Mouse (Mus musculus) ES-E14 (cell line): Measurements from ENCODE around the gene Ktn1. TPM values are rescaled to one million over a fixed set of nuclear protein-coding genes. Genes with fewer than 3 reads are reported as not detected.

Experiments
- DNase-seq: peaks from one replicate; pipeline ENCODE4 v3.0.0-alpha.2; 2013; ENCODE audit warnings: low read depth, low spot score
- H3K27ac ChIP-seq: 2 replicates; pipeline ENCODE4 v1.5.1; 2012; ENCODE audit warnings: low read depth, mild to moderate bottlenecking, low read length, moderate library complexity, mixed read lengths; ENCODE audit not compliant: poor library complexity, insufficient read depth, severe bottlenecking
- H3K36me3 ChIP-seq: 2 replicates; pipeline ENCODE4 v1.6.1; 2012; ENCODE audit warnings: mild to moderate bottlenecking, low read length, moderate library complexity, mixed read lengths; ENCODE audit not compliant: control insufficient read depth, poor library complexity, insufficient read depth, severe bottlenecking
- H3K4me1 ChIP-seq, 2 experiments: fragments of 150-350 bp in 1 of 2; sonication (generic) in 1 of 2; 2 replicates each; pipeline ENCODE4 v1.6.1; 2012; ENCODE audit warnings: low read length in 2 of 2, mild to moderate bottlenecking in 1 of 2, mixed read lengths in 1 of 2; ENCODE audit not compliant: control insufficient read depth in 2 of 2, insufficient read depth in 2 of 2, poor library complexity in 1 of 2
- H3K4me3 ChIP-seq, 2 experiments: fragments of 150-350 bp in 1 of 2; sonication (generic) in 1 of 2; 2 replicates each; pipeline ENCODE4 v1.5.1; 2012; ENCODE audit warnings: low read length in 2 of 2, low read depth in 1 of 2, mild to moderate bottlenecking in 1 of 2, mixed read lengths in 1 of 2; ENCODE audit not compliant: insufficient read depth in 1 of 2, poor library complexity in 1 of 2, severe bottlenecking in 1 of 2
- H3K9ac ChIP-seq: 2 replicates; pipeline ENCODE4 v1.6.1; 2012; ENCODE audit warnings: low read depth, mild to moderate bottlenecking, low read length, mixed read lengths; ENCODE audit not compliant: poor library complexity, insufficient read depth, severe bottlenecking
- H3K9me3 ChIP-seq: fragments of 150-350 bp; sonication (generic); 2 replicates; pipeline ENCODE4 v1.6.1; 2012; ENCODE audit warnings: low read depth, mild to moderate bottlenecking, low read length; ENCODE audit not compliant: control insufficient read depth, insufficient read depth
- CHD2 ChIP-seq: IDR thresholded peaks from 2 replicates; pipeline ENCODE4 v1.6.1; 2014; ENCODE audit warnings: mild to moderate bottlenecking, low read depth, low read length, inconsistent platforms
- HCFC1 ChIP-seq: IDR thresholded peaks from 2 replicates; pipeline ENCODE4 v1.6.1; 2012; ENCODE audit warnings: low read length, inconsistent platforms, borderline replicate concordance; ENCODE audit not compliant: insufficient read depth
- MAFK ChIP-seq: IDR thresholded peaks from 2 replicates; pipeline ENCODE4 v1.6.1; 2014; ENCODE audit warnings: mild to moderate bottlenecking, low read depth, low read length, inconsistent platforms; ENCODE audit not compliant: insufficient read depth
- ZC3H11A ChIP-seq: IDR thresholded peaks from 2 replicates; pipeline ENCODE4 v1.6.1; 2012; ENCODE audit warnings: low read depth, mild to moderate bottlenecking, inconsistent platforms, low read length, borderline replicate concordance
- ZNF384 ChIP-seq: IDR thresholded peaks from 2 replicates; pipeline ENCODE4 v1.6.1; 2012; ENCODE audit warnings: low read depth, low read length, inconsistent platforms
- in situ Hi-C, 2 experiments: fragments of 600-800 bp; cut with MboI; formaldehyde crosslinking; loops; one replicate each; pipeline ENCODE4 v1.15.1; 2025; ENCODE audit warnings: low sequenced_read_pairs in 2 of 2, inconsistent platforms in 1 of 2; ENCODE audit not compliant: unreplicated experiment in 2 of 2
- total RNA-seq: library from RNA; depleted of rRNA; stranded (reverse); fragments of 300-350 nt; gene quantifications from 2 replicates; pipeline ENCODE4 v1.2.3, GENCODE M21; 2012

Gene Ktn1
- total RNA-seq, 1 experiment = 87.6 TPM

- no peak for DNase-seq
- Histone ChIP-seq H3K4me3 (no peak overlapping the region; a peak in 1 of 4 replicates), H3K9me3 (no peaks in the 10 kb centered on the region), H3K36me3 (no peaks in the 10 kb centered on the region), H3K4me1 (peaks cover 0 to 3% of the 10 kb centered on the region in 2 experiments; a peak in 2 of 4 replicates), H3K27ac (no peak overlapping the region), H3K9ac (no peak overlapping the region)
- TF ChIP-seq ZC3H11A (no peak), CHD2 (no peak), HCFC1 (no peak), MAFK (no peak), ZNF384 (no peak)
- in situ Hi-C loops = no loop called here
Observed at GRCm38 (mm10) chr14:47634846-47635245, 13.4 kb upstream of the Ktn1 start.

GRCm38 (mm10) chr14:47638316-47638895 lies 9.8 kb upstream of the Ktn1 start:
- no peak overlapping the region for H3K4me3 ChIP-seq
- DNase-seq = no peak
- TF ChIP-seq HCFC1 (no peak), ZC3H11A (no peak), CHD2 (no peak), MAFK (no peak), ZNF384 (no peak)
- H3K9ac ChIP-seq = no peak overlapping the region
- H3K27ac ChIP-seq = no peak overlapping the region
- in situ Hi-C loops = no loop called here
- no peaks in the 10 kb centered on the region for H3K36me3 ChIP-seq
- peaks cover 0 to 3% of the 10 kb centered on the region in 2 experiments; a peak in 2 of 4 replicates for H3K4me1 ChIP-seq
- H3K9me3 ChIP-seq = no peaks in the 10 kb centered on the region

- no peaks in the 10 kb centered on the region for H3K9me3 ChIP-seq
- no peaks in the 10 kb centered on the region for H3K36me3 ChIP-seq
- in situ Hi-C loops = no loop called here
- peak overlapping the region; percentile 18; the same call in 1 of the 2 replicates for H3K9ac ChIP-seq
- no peak overlapping the region for H3K4me3 ChIP-seq
- peaks cover 8 to 11% of the 10 kb centered on the region in 2 experiments; a peak in 3 of 4 replicates for H3K4me1 ChIP-seq
- DNase-seq = no peak
- no peak for TF ChIP-seq ZC3H11A
- H3K27ac ChIP-seq = peak overlapping the region; percentile 95; the same call in 1 of the 2 replicates
Observed at GRCm38 (mm10) chr14:47645620-47646019, 2.6 kb upstream of the Ktn1 start.

- peaks cover 8 to 11% of the 10 kb centered on the region in 2 experiments; a peak in 3 of 4 replicates for H3K4me1 ChIP-seq
- H3K9me3 ChIP-seq = no peaks in the 10 kb centered on the region
- DNase-seq = no peak
- peak overlapping the region; percentile 18; the same call in 1 of the 2 replicates for H3K9ac ChIP-seq
- H3K36me3 ChIP-seq = no peaks in the 10 kb centered on the region
- TF ChIP-seq ZC3H11A (no peak), ZNF384 (no peak), HCFC1 (no peak), CHD2 (no peak), MAFK (no peak)
- in situ Hi-C loops = no loop called here
- peak overlapping the region; percentile 95 for H3K27ac ChIP-seq
- no peak overlapping the region for H3K4me3 ChIP-seq
Observed at GRCm38 (mm10) chr14:47646246-47646645, 2.0 kb upstream of the Ktn1 start.
